Mouse (Mus musculus) limb, embryonic 15.5 days (tissue): Measurements from ENCODE around the gene Mad2l2. TPM values are rescaled to one million over a fixed set of nuclear protein-coding genes. Genes with fewer than 3 reads are reported as not detected.
A peak's percentile ranks its signal among the peaks of the same experiment; 100 is the strongest.

Experiments used
- ATAC-seq: fragments of 200-750 bp; cut with Nextera tagmentation; 2 replicates; pipeline ENCODE4 v1.8.0; 2017; ENCODE audit warnings: low read depth, moderate TSS enrichment; ENCODE audit not compliant: insufficient number of reproducible peaks, low FRiP score, low TSS enrichment
- H3K27ac ChIP-seq: fragments of 300-500 bp; sonication (generic); 2 replicates; pipeline ENCODE4 v1.5.1; 2015; ENCODE audit warnings: moderate library complexity, mild to moderate bottlenecking, inconsistent platforms
- H3K27me3 ChIP-seq: fragments of 300-500 bp; sonication (generic); 2 replicates; pipeline ENCODE4 v1.6.1; 2015; ENCODE audit warnings: inconsistent platforms
- H3K36me3 ChIP-seq: fragments of 300-500 bp; sonication (generic); 2 replicates; pipeline ENCODE4 v1.6.1; 2015; ENCODE audit warnings: inconsistent platforms
- H3K4me1 ChIP-seq: fragments of 300-500 bp; sonication (generic); 2 replicates; pipeline ENCODE4 v1.6.1; 2015; ENCODE audit warnings: inconsistent platforms
- H3K4me2 ChIP-seq: fragments of 300-500 bp; sonication (generic); 2 replicates; pipeline ENCODE4 v1.6.1; 2015; ENCODE audit warnings: mild to moderate bottlenecking, inconsistent platforms
- H3K4me3 ChIP-seq: fragments of 300-500 bp; sonication (generic); 2 replicates; pipeline ENCODE4 v1.5.1; 2015; ENCODE audit warnings: mild to moderate bottlenecking, inconsistent platforms
- H3K9ac ChIP-seq: fragments of 300-500 bp; sonication (generic); 2 replicates; pipeline ENCODE4 v1.6.1; 2015; ENCODE audit warnings: inconsistent platforms
- H3K9me3 ChIP-seq: fragments of 300-500 bp; sonication (generic); 2 replicates; pipeline ENCODE4 v1.6.1; 2016; ENCODE audit warnings: inconsistent platforms
- WGBS: fragments of 180-500 bp; shearing (Covaris S2); methylation state at CpG from one replicate; pipeline ENCODE4 v1.1.7; 2015; 5-methylcytosine and 5-hydroxymethylcytosine counted together
- polyA plus RNA-seq: library from polyadenylated mRNA; unstranded; fragments of >200 nt; fragmentation: Nextera tagmentation; extraction: Ambion mirVana; gene quantifications from 2 replicates; pipeline ENCODE4 v1.2.1, GENCODE M21; 2015

Gene Mad2l2
- polyA plus RNA-seq, 1 experiment from 2014 or later = 47.7 TPM

DNA sequence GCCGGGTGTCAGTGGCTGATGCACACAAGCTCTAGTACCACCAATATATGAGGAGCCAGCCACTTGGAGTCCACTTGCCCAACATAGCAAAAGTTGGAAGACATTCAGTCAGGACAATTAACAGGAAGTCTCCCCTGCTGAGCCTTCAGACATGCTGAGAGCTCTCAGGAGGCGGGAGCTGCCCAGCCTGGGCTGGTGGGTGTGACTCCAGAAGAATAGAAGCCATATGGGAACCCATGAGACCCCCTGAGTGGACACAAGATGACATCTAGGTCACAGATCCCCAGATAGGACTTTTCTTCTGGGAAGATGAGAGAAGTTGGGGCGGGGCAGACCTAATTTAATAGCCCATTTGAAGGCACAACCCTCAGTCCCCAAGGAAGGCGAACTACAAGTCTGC, 41.0 kb upstream of the Mad2l2 start:
- no peak overlapping the region for H3K4me2 ChIP-seq
- H3K4me3 ChIP-seq = no peak overlapping the region
- H3K9me3 ChIP-seq = no peaks in the 10 kb centered on the region
- WGBS = 69% methylated on average over 4 of the region's 4 CpGs
- peaks cover 35% of the 10 kb centered on the region for H3K4me1 ChIP-seq
- no peaks in the 10 kb centered on the region for H3K36me3 ChIP-seq
- no peak overlapping the region for H3K27ac ChIP-seq
- H3K27me3 ChIP-seq = no peaks in the 10 kb centered on the region
- no peak for ATAC-seq
- no peak overlapping the region for H3K9ac ChIP-seq

GRCm38 (mm10) chr4:148091181-148091580, 39.0 kb upstream of the Mad2l2 start:
- ATAC-seq = no peak
- Histone ChIP-seq H3K4me3 (no peak overlapping the region), H3K27me3 (no peaks in the 10 kb centered on the region), H3K4me2 (no peak overlapping the region), H3K4me1 (peaks cover 20% of the 10 kb centered on the region), H3K9ac (no peak overlapping the region), H3K36me3 (no peaks in the 10 kb centered on the region), H3K9me3 (no peaks in the 10 kb centered on the region), H3K27ac (no peak overlapping the region)
- 82% methylated on average over 1 of the region's 1 CpGs for WGBS

GRCm38 (mm10) chr4:148092551-148093271, 37.5 kb upstream of the Mad2l2 start:
- WGBS = 88% methylated on average over 11 of the region's 11 CpGs
- ATAC-seq = no peak
- Histone ChIP-seq H3K4me1 (peaks cover 5% of the 10 kb centered on the region), H3K4me3 (no peak overlapping the region), H3K27ac (no peak overlapping the region), H3K9ac (no peak overlapping the region), H3K4me2 (no peak overlapping the region), H3K9me3 (no peaks in the 10 kb centered on the region), H3K27me3 (no peaks in the 10 kb centered on the region), H3K36me3 (no peaks in the 10 kb centered on the region)

- Histone ChIP-seq H3K9me3 (no peaks in the 10 kb centered on the region), H3K4me3 (no peak overlapping the region), H3K4me2 (no peak overlapping the region), H3K36me3 (no peaks in the 10 kb centered on the region), H3K27ac (no peak overlapping the region), H3K27me3 (no peaks in the 10 kb centered on the region), H3K4me1 (no peaks in the 10 kb centered on the region), H3K9ac (no peak overlapping the region)
- 82% methylated on average over 5 of the region's 5 CpGs for WGBS
- ATAC-seq = no peak
These were observed 36.0 kb upstream of the Mad2l2 start for GRCm38 (mm10) chr4:148094161-148094560.

GRCm38 (mm10) chr4:148095081-148095480, 35.1 kb upstream of the Mad2l2 start:
- Histone ChIP-seq H3K27ac (no peak overlapping the region), H3K4me1 (no peaks in the 10 kb centered on the region), H3K4me3 (no peak overlapping the region), H3K4me2 (no peak overlapping the region), H3K9me3 (no peaks in the 10 kb centered on the region), H3K36me3 (no peaks in the 10 kb centered on the region), H3K27me3 (no peaks in the 10 kb centered on the region), H3K9ac (no peak overlapping the region)
- WGBS = 70% methylated on average over 4 of the region's 4 CpGs
- ATAC-seq = no peak

GRCm38 (mm10) chr4:148097936-148098335, 32.2 kb upstream of the Mad2l2 start:
- H3K27ac ChIP-seq = no peak overlapping the region
- no peak overlapping the region for H3K9ac ChIP-seq
- no peaks in the 10 kb centered on the region for H3K36me3 ChIP-seq
- H3K4me3 ChIP-seq = no peak overlapping the region
- no peaks in the 10 kb centered on the region for H3K27me3 ChIP-seq
- peaks cover 8% of the 10 kb centered on the region for H3K4me1 ChIP-seq
- no peak overlapping the region for H3K4me2 ChIP-seq
- H3K9me3 ChIP-seq = no peaks in the 10 kb centered on the region
- ATAC-seq = no peak
- 82% methylated on average over 2 of the region's 2 CpGs for WGBS

DNA sequence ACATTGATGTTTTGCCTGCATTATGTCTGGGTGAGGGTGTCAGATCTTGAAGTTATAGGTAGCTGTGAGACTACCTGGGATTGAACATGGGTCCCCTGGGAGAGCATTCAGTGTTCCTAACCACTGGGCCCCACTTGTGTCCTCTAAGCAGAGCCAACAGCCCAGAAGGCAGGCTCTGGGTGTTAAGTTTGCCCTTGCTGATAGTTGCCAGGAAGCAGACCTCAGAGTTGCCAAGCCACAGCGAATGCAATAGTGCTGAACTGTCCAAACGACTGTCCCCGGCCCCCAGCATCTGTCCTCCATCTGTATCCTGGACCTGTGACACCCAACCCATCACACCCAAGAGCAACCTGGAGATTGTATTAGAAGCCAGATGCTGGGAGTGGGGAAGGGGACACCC, 31.5 kb upstream of the Mad2l2 start:
- H3K27ac ChIP-seq = no peak overlapping the region
- no peak for ATAC-seq
- no peak overlapping the region for H3K9ac ChIP-seq

GRCm38 (mm10) chr4:148101801-148102527, 28.2 kb upstream of the Mad2l2 start:
- Histone ChIP-seq H3K27ac (no peak overlapping the region), H3K9ac (no peak overlapping the region), H3K9me3 (no peaks in the 10 kb centered on the region), H3K27me3 (no peaks in the 10 kb centered on the region), H3K36me3 (no peaks in the 10 kb centered on the region), H3K4me2 (peak overlapping the region; percentile 52), H3K4me3 (peak overlapping the region; percentile 24), H3K4me1 (peaks cover 8% of the 10 kb centered on the region)
- 25% methylated on average over 29 of the region's 29 CpGs for WGBS
- ATAC-seq = peak; percentile 62; the same call in 1 of the 2 replicates

More for the DNA sequence above, 31.5 kb upstream of the Mad2l2 start:
- WGBS = 73% methylated on average over 3 of the region's 3 CpGs
- Histone ChIP-seq H3K9me3 (no peaks in the 10 kb centered on the region), H3K4me3 (no peak overlapping the region), H3K36me3 (no peaks in the 10 kb centered on the region), H3K4me1 (peaks cover 8% of the 10 kb centered on the region), H3K27me3 (no peaks in the 10 kb centered on the region), H3K4me2 (no peak overlapping the region)

DNA sequence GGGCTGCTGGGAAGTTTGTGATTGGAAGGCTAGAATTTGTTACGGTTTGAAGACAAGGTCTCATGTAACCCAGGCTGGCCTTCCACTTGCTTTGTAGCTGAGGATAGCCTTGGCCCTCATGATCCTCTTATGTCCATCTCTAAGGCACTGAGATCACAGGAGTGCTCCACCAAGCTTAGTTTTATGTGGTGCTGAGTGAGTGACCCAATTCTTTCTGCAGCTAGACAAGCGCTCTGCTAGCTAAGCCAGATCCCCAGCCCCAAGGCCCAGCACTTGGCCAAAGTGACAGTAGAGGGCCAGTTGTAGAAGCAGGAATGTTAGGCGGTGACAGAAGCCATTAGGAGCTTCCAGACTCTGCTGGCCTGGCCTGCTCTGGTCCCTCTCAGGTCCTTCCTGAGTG, 26.0 kb upstream of the Mad2l2 start:
- Histone ChIP-seq H3K27me3 (no peaks in the 10 kb centered on the region), H3K27ac (no peak overlapping the region), H3K4me3 (no peak overlapping the region), H3K4me1 (peaks cover 18% of the 10 kb centered on the region), H3K4me2 (no peak overlapping the region), H3K36me3 (no peaks in the 10 kb centered on the region), H3K9me3 (no peaks in the 10 kb centered on the region), H3K9ac (no peak overlapping the region)
- 80% methylated on average over 3 of the region's 3 CpGs for WGBS
- no peak for ATAC-seq

DNA sequence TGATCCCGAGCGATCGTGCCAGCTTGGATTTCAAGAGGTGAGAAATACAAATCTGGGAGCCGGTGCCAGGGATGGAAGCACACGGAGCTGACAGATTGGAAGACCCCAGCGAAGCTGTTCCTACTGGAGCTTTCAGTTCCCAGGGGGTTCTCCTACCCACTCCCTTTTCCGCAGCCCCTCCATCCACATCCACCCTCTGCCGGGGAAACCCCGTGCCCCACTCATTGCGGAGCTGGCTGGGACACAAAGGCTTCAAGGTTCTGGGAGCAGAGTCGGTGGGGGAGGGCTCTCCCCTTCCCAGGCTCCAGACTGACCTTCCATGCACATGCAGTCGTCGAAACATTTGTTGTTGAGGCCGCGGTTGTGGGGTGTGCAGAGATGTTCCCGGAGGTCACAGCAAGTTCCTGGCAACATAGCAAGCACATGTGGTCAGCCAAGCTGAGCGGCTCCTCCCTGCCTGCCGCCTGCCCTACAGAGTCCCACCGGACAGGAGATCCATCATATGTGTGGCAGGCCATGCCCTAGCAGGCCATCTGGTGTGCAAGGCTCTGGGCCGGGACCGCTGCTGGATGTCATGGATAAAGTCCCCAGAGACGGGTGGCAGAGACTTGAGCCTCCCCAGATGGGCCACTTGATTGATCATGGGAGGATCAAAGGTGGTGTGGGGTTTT, 22.4 kb upstream of the Mad2l2 start:
- no peaks in the 10 kb centered on the region for H3K27me3 ChIP-seq
- WGBS = 32% methylated on average over 22 of the region's 22 CpGs
- H3K27ac ChIP-seq = no peak overlapping the region
- 0 out of 2 replicates have a peak overlapping the region, but pooled peaks have one; percentile 20 for H3K4me2 ChIP-seq
- no peak overlapping the region for H3K4me3 ChIP-seq
- ATAC-seq = no peak
- peaks cover 10% of the 10 kb centered on the region for H3K4me1 ChIP-seq
- H3K9me3 ChIP-seq = no peaks in the 10 kb centered on the region
- H3K36me3 ChIP-seq = no peaks in the 10 kb centered on the region
- 0 out of 2 replicates have a peak overlapping the region, but pooled peaks have one; percentile 17 for H3K9ac ChIP-seq

GRCm38 (mm10) chr4:148108565-148109100, 21.6 kb upstream of the Mad2l2 start:
- 50% methylated on average over 7 of the region's 7 CpGs for WGBS
- Histone ChIP-seq H3K4me2 (no peak overlapping the region), H3K27me3 (no peaks in the 10 kb centered on the region), H3K9ac (no peak overlapping the region), H3K4me3 (no peak overlapping the region), H3K9me3 (no peaks in the 10 kb centered on the region), H3K27ac (no peak overlapping the region), H3K4me1 (peaks cover 10% of the 10 kb centered on the region), H3K36me3 (no peaks in the 10 kb centered on the region)
- no peak for ATAC-seq

GRCm38 (mm10) chr4:148109215-148109614, 21.0 kb upstream of the Mad2l2 start:
- no peak for ATAC-seq
- 74% methylated on average over 5 of the region's 5 CpGs for WGBS
- H3K27ac ChIP-seq = no peak overlapping the region

More at GRCm38 (mm10) chr4:148109215-148109614, 21.0 kb upstream of the Mad2l2 start:
- Histone ChIP-seq H3K9ac (no peak overlapping the region), H3K36me3 (no peaks in the 10 kb centered on the region), H3K4me1 (peaks cover 10% of the 10 kb centered on the region), H3K27me3 (no peaks in the 10 kb centered on the region), H3K4me3 (no peak overlapping the region), H3K9me3 (no peaks in the 10 kb centered on the region), H3K4me2 (no peak overlapping the region)
